Comparison of ENCODE assay signal across 13 mouse cellular contexts in the genomic region with DNA sequence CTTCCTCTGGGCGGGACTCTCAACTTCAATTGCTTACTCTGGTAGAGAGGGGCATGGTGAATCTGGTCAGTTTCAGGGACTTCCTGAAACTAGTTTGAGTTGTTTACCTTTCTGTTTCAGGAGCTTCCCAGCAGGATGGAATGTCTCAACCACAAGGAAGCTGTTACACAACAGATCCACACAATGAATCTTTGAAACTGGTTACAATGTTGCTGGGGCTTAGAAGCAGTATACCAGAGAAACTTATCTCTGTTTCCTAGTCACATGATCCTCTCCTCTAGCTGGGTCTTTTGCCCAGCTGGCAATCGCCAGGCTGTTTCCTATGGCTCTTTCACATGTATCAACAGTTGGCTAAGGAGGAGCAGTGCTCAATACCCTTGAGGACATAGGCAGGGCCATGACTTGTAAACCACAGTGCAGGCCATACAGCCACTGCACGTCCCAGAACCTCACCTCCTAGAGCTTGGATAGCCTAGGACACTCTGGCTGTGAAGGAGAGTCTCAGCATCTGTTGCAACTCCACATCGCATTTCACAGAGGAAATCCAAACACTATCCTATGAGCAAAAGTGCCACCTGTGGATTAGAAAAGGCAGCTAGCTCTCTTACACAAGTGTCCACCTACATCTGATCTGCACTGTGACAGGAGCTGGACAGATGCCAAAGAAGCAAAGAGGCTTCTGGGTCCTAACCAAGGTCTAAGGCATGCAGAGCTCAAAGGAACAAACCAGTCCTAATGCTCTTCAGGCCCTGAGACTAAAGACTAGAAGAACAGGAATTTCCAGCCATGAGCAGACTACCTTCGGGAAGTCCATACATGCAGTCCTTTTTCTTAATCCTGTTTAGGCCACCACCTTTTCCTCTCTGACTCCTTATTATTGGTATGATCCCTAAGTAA. TPM values are rescaled to one million over a fixed set of nuclear protein-coding genes. Genes with fewer than 3 reads are reported as not detected.
DNase-seq lines count a peak whose midpoint lies in the region; ATAC-seq lines count a peak whose summit lies in the region.
"Had no signal": no experiment of that assay in that cellular context is flagged by ENCODE, and none has a peak within 500 bp of the region (broad histone marks: within the 10 kb centered on the region; RNA-seq: fewer than 3 reads in every experiment).

No protein-coding gene starts in this region.

- no peaks in the 10 kb centered on the region for H3K27me3 ChIP-seq in embryonic facial prominence, embryonic 13.5 days
- H3K27me3 ChIP-seq in embryonic facial prominence, embryonic 10.5 days (replicated peaks; ENCODE audit: low read depth, poor library complexity, severe bottlenecking): no peaks in the 10 kb centered on the region

- intact Hi-C loops in left cerebral cortex, postnatal 4 days (cut with DNase I): no loop called here

- H3K9me3 ChIP-seq in embryonic facial prominence, embryonic 13.5 days: 0 out of 2 replicates have a peak, but pooled peaks cover 3% of the 10 kb centered on the region
- H3K9me3 ChIP-seq in embryonic facial prominence, embryonic 10.5 days: no peaks in the 10 kb centered on the region
- H3K9me3 ChIP-seq: hindbrain, embryonic 10.5 days had no signal

- DNase-seq in embryonic facial prominence, embryonic 10.5 days (ENCODE audit: low spot score): no peak
- peak; percentile 7 for DNase-seq in left cerebral cortex, postnatal 4 days
- no peak for DNase-seq in left cerebral cortex, adult 8-10 months (ENCODE audit: low spot score in 2 of 2)
- DNase-seq in induced T-regulatory cell, adult 2 months (ENCODE audit: low read depth): peak; percentile 29
- peak; percentile 53 for DNase-seq in lung, postnatal 36 days
- no peak for DNase-seq in yolk sac, embryonic 10.5 days (ENCODE audit: low spot score)
- DNase-seq: cerebellum, adult 18-20 months; gastrocnemius, postnatal 14 days had no signal

- H3K27ac ChIP-seq in embryonic facial prominence, embryonic 13.5 days: peak overlapping the region; percentile 65; the same call in 1 of the 2 replicates
- no peak overlapping the region for H3K27ac ChIP-seq in embryonic facial prominence, embryonic 10.5 days (replicated peaks)
- H3K27ac ChIP-seq: hindbrain, embryonic 10.5 days had no signal

- H3K4me1 ChIP-seq in embryonic facial prominence, embryonic 13.5 days: peaks cover 4% of the 10 kb centered on the region; the same call in 1 of the 2 replicates
- H3K4me1 ChIP-seq in embryonic facial prominence, embryonic 10.5 days: no peaks in the 10 kb centered on the region; the same call in 1 of the 2 replicates
- H3K4me1 ChIP-seq: hindbrain, embryonic 10.5 days had no signal

- 81% methylated on average over 5 of the region's 5 CpGs for WGBS in embryonic facial prominence, embryonic 13.5 days
- 89% methylated on average over 5 of the region's 5 CpGs for WGBS in embryonic facial prominence, embryonic 10.5 days

- no peak overlapping the region for H3K9ac ChIP-seq in embryonic facial prominence, embryonic 13.5 days

- H3K4me2 ChIP-seq in embryonic facial prominence, embryonic 13.5 days: no peak overlapping the region

- H3K4me3 ChIP-seq in embryonic facial prominence, embryonic 13.5 days: no peak overlapping the region
- no peak overlapping the region for H3K4me3 ChIP-seq in embryonic facial prominence, embryonic 10.5 days
- H3K4me3 ChIP-seq: hindbrain, embryonic 10.5 days had no signal

- ATAC-seq in embryonic facial prominence, embryonic 13.5 days (ENCODE audit: insufficient number of reproducible peaks, insufficient read depth, low FRiP score, low TSS enrichment, low read depth): no peak
- ATAC-seq in monocyte, adult 5-6 weeks (replicated peaks; ENCODE audit: insufficient number of reproducible peaks, low FRiP score, low TSS enrichment, poor library complexity, severe bottlenecking): no peak
- ATAC-seq: forebrain, embryonic 14.5 days; midbrain, embryonic 16.5 days had no signal

- H3K36me3 ChIP-seq in embryonic facial prominence, embryonic 13.5 days: peaks cover 9% of the 10 kb centered on the region; the same call in 1 of the 2 replicates
- 0 out of 2 replicates have a peak, but pooled peaks cover 6% of the 10 kb centered on the region for H3K36me3 ChIP-seq in embryonic facial prominence, embryonic 10.5 days (replicated peaks)
- H3K36me3 ChIP-seq: hindbrain, embryonic 10.5 days had no signal

RNA-seq across cellular contexts. Expression of a gene that starts 14.8 kb away (rescaled TPM):
- polyA plus RNA-seq in embryonic facial prominence, embryonic 13.5 days (2015; fragmentation: Nextera tagmentation; extraction: Ambion mirVana): 13.9 and 15.1 TPM in 2 replicates
- polyA plus RNA-seq in embryonic facial prominence, embryonic 10.5 days (2016; fragmentation: Nextera tagmentation; extraction: Ambion mirVana): 9.0 and 9.8 TPM in 2 replicates
- total RNA-seq in left cerebral cortex, postnatal 4 days (2021): 10 to 100 TPM; 22.4 to 25.3 TPM
- total RNA-seq in left cerebral cortex, adult 8-10 months (2022): 10 to 100 TPM; 31.7 to 34.6 (median 33.9) TPM
- total RNA-seq in monocyte, adult 5-6 weeks (2017): 58.3 to 144 TPM (median 65.9 TPM) in 3 replicates

Comparison
In these comparisons a context has a peak if more than half of its experiments do, and no peak if none do; other contexts are left out.
1. DNase-seq: peak in left cerebral cortex, postnatal 4 days (single experiment), induced T-regulatory cell, adult 2 months (single experiment) and lung, postnatal 36 days (single experiment); none in embryonic facial prominence, embryonic 10.5 days (single experiment), left cerebral cortex, adult 8-10 months (0 of 2) and yolk sac, embryonic 10.5 days (single experiment).